Mouse (Mus musculus): ENCODE results near the gene Kif9.

DNA sequence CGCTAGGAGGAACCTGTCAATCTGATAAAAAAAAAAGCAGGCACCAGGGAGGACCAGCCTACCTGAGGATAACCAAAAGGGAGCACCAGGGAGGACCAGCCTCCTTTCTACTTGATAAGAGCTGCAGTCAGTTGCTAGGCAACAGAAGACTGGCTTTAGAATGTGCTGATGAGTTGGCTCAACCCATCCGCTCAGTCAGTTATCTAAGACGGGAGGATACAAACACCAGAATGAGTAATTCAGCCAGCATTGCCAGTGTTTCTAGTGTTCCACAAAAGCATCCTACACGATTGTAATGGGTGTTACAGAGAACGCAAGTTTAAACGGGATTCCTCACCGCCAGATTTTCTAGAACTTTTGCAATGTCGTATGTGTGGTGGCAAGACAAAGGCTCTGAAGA, 45.5 kb upstream of the Kif9 start:
- TF ChIP-seq CTCF (IDR thresholded peaks at IDR 0.05; ENCODE audit: low read depth) (no peak), EP300 (IDR thresholded peaks at IDR 0.05; ENCODE audit: low read depth) (no peak)

Data from liver, embryonic 14.5 days (tissue).